Comparison of ENCODE assay signal across 27 mouse cellular contexts in genomic region chr2:161460600-161460999, GRCm38 (mm10).
"Had no signal": no experiment of that assay in that cellular context is flagged by ENCODE, and none has a peak within 500 bp of the region (broad histone marks: within the 10 kb centered on the region; RNA-seq: fewer than 3 reads in every experiment).

No protein-coding gene starts in this region.

- H3K4me2 ChIP-seq: limb, embryonic 12.5 days; limb, embryonic 15.5 days; liver, embryonic 12.5 days; liver, embryonic 15.5 days; lung, embryonic 15.5 days; midbrain, embryonic 13.5 days; neural tube, embryonic 13.5 days; stomach, embryonic 15.5 days had no signal

- H3K36me3 ChIP-seq: limb, embryonic 12.5 days; limb, embryonic 15.5 days; liver, embryonic 12.5 days; liver, embryonic 15.5 days; lung, embryonic 15.5 days; midbrain, embryonic 10.5 days; midbrain, embryonic 13.5 days; neural tube, embryonic 13.5 days; stomach, embryonic 15.5 days had no signal

- ATAC-seq: hindbrain, postnatal 0 days; inflammation-experienced regulatory T-cells, adult 6 months; liver, embryonic 12.5 days; midbrain, embryonic 13.5 days; midbrain, embryonic 16.5 days had no signal

- H3K9ac ChIP-seq: limb, embryonic 12.5 days; limb, embryonic 15.5 days; liver, embryonic 12.5 days; liver, embryonic 15.5 days; lung, embryonic 15.5 days; midbrain, embryonic 13.5 days; neural tube, embryonic 13.5 days; stomach, embryonic 15.5 days had no signal

- H3K9me3 ChIP-seq: limb, embryonic 12.5 days; liver, embryonic 12.5 days; liver, embryonic 15.5 days; lung, embryonic 15.5 days; midbrain, embryonic 10.5 days; midbrain, embryonic 13.5 days; neural tube, embryonic 13.5 days; stomach, embryonic 15.5 days had no signal

- DNase-seq: layer of hippocampus, adult 9-11 months; layer of hippocampus, postnatal 36 days; left cerebral cortex, postnatal 4 days; lung, adult 18-20 months; lung, postnatal 10 days; lung, postnatal 36 days; retina, postnatal 1 day; right cerebral cortex, postnatal 25 days; spleen, adult 18-20 months; thymus, postnatal 25 days had no signal

- H3K4me3 ChIP-seq: layer of hippocampus, adult 2 months; left cerebral cortex, adult 2 months; limb, embryonic 12.5 days; limb, embryonic 15.5 days; liver, embryonic 12.5 days; liver, embryonic 15.5 days; lung, embryonic 15.5 days; megakaryocyte, embryonic 14.5 days; midbrain, embryonic 10.5 days; midbrain, embryonic 13.5 days; myocyte; neural tube, embryonic 13.5 days; stomach, embryonic 15.5 days had no signal

- H3K27ac ChIP-seq: hindbrain, postnatal 0 days; kidney, postnatal 0 days; layer of hippocampus, adult 2 months; left cerebral cortex, adult 2 months; limb, embryonic 12.5 days; limb, embryonic 15.5 days; liver, embryonic 12.5 days; liver, embryonic 15.5 days; lung, embryonic 15.5 days; midbrain, embryonic 10.5 days; midbrain, embryonic 13.5 days; neural tube, embryonic 13.5 days; stomach, embryonic 15.5 days had no signal

- H3K4me1 ChIP-seq: limb, embryonic 12.5 days; limb, embryonic 15.5 days; liver, embryonic 12.5 days; liver, embryonic 15.5 days; lung, embryonic 15.5 days; megakaryocyte, embryonic 14.5 days; midbrain, embryonic 13.5 days; neural tube, embryonic 13.5 days had no signal

- H3K27me3 ChIP-seq: limb, embryonic 12.5 days; limb, embryonic 15.5 days; liver, embryonic 12.5 days; liver, embryonic 15.5 days; lung, embryonic 15.5 days; megakaryocyte, embryonic 14.5 days; midbrain, embryonic 13.5 days; neural tube, embryonic 13.5 days; stomach, embryonic 15.5 days had no signal
